Mouse (Mus musculus): ENCODE results near the gene Phactr2.
"Not testable (repeated sequence)": the region's sequence is repeated elsewhere in the genome, so short reads cannot be mapped to it uniquely, and the experiment has no call there.

DNA sequence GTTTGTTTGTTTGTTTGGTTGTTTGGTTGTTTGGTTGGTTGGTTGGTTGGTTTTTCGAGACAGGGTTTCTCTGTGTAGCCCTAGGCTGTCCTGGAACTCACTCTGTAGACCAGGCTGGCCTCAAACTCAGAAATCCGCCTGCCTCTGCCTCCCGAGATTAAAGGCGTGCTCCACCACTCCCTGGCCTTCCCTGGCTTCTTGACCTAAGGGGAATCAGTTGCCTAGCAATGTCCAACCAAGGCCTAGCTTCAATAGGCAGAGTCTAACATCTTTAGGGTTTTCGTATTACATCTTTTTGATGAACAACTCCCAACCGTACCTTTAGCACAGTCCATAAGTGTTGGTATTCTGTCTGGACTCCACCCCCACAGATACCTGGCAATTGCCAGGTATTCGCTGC lies 280.7 kb downstream of the Phactr2 start:
- not testable (repeated sequence) for TF ChIP-seq SIN3A (IDR thresholded peaks at IDR 0.05; ENCODE audit: low read length); POLR2A (IDR thresholded peaks at IDR 0.05; ENCODE audit: control insufficient read depth in 1 of 2, insufficient read depth in 1 of 2, low read depth in 1 of 2, low read length in 2 of 2, poor library complexity in 1 of 2); EP300 (IDR thresholded peaks at IDR 0.05; ENCODE audit: low read depth in 1 of 2, low read length in 2 of 2); CHD1 (IDR thresholded peaks at IDR 0.05; ENCODE audit: low read depth, low read length); JUND (IDR thresholded peaks at IDR 0.05; ENCODE audit: low read depth, low read length); POLR2AphosphoS5 (IDR thresholded peaks at IDR 0.05; ENCODE audit: borderline replicate concordance, low read depth, low read length); TAL1 (IDR thresholded peaks at IDR 0.05; ENCODE audit: low read length); CTCF (IDR thresholded peaks at IDR 0.05 in 2 of 3, conservative IDR thresholded peaks at IDR 0.05 in 1 of 3; ENCODE audit: control insufficient read depth in 1 of 3, insufficient read depth in 1 of 3, low read depth in 2 of 3, low read length in 3 of 3, poor library complexity in 1 of 3, severe bottlenecking in 1 of 3); GATA1 (IDR thresholded peaks at IDR 0.05; ENCODE audit: low read depth, low read length); TCF12 (IDR thresholded peaks at IDR 0.05; ENCODE audit: low read depth, low read length); MYC (IDR thresholded peaks at IDR 0.05; ENCODE audit: low read depth, low read length); ZNF384 (IDR thresholded peaks at IDR 0.05; ENCODE audit: low read depth, low read length); MAFK (IDR thresholded peaks at IDR 0.05; ENCODE audit: borderline replicate concordance, low read depth, low read length)
